Mouse (Mus musculus): ENCODE results near the gene Smarca4. TPM values are rescaled to one million over a fixed set of nuclear protein-coding genes. Genes with fewer than 3 reads are reported as not detected.

Gene Smarca4
- polyA plus RNA-seq, 1 experiment from 2014 or later, result 102 TPM

DNA sequence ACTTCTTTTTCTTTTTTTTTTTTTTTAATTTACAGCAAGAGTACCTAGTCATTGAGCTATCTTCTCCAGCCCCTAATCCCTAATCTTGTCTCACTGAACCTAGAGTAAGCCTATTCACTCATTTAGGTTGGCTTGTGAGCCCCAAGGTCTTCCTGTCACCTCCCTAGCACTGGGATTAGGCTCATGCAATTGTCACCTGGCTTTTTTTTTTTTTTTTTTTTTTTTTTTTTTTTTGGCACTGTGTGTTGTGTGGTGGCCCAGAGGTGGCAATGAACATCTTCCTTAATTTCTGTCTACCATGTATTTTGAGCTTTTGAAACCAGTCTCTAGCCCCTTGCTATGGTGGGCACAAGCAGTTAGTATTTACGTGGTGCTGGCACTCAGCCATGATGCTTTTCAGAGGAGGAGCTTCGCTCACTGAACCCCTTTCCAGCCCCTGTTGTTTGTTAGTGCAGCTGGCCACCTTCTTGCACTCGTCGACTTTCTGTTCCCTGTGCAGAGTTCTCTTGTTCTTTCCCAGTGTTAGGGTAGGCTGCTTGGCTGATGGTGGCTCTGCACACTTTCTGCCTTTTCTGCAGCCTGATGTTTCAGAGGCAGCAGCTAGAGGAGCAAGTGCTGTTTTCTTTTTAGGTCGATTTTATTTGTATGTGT is 11.3 kb downstream of the Smarca4 start:
- H3K9ac ChIP-seq, result no peak overlapping the region
- H3K4me2 ChIP-seq, result no peak overlapping the region
- peaks cover 25% of the 10 kb centered on the region for H3K36me3 ChIP-seq
- H3K4me1 ChIP-seq, result no peaks in the 10 kb centered on the region
- H3K27me3 ChIP-seq, result no peaks in the 10 kb centered on the region
- no peaks in the 10 kb centered on the region for H3K9me3 ChIP-seq
- no peak overlapping the region for H3K4me3 ChIP-seq
- no peak for ATAC-seq (ENCODE audit: insufficient number of reproducible peaks, insufficient read depth, low FRiP score, low TSS enrichment, low read depth)
- H3K27ac ChIP-seq, result no peak overlapping the region
- 87% methylated on average over 5 of the region's 5 CpGs for WGBS

DNA sequence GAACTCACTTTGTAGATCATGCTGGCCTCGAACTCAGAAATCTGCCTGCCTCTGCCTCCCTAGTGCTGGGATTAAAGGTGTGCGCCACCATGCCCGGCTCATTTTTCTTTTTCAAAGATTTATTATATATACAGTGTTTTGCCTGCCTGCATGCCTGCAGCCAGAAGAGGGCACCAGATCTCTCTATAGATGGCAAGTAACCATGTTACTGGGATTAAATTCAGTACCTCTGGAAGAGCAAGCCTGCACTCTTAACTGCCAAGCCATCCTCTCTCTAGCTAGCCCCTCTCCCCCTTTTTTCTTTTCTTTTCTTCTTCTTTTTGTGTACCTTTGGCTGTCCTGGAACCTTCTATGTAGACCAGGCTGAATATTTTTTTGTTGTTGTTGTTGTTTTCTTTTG is 14.7 kb downstream of the Smarca4 start:
- WGBS, result 91% methylated on average over 3 of the region's 3 CpGs
- Histone ChIP-seq H3K36me3 (peaks cover 48% of the 10 kb centered on the region), H3K27me3 (no peaks in the 10 kb centered on the region), H3K4me3 (no peak overlapping the region), H3K4me1 (0 out of 2 replicates have a peak, but pooled peaks cover 7% of the 10 kb centered on the region), H3K9me3 (no peaks in the 10 kb centered on the region), H3K27ac (no peak overlapping the region), H3K4me2 (no peak overlapping the region), H3K9ac (no peak overlapping the region)
- no peak for ATAC-seq (ENCODE audit: insufficient number of reproducible peaks, insufficient read depth, low FRiP score, low TSS enrichment, low read depth)

DNA sequence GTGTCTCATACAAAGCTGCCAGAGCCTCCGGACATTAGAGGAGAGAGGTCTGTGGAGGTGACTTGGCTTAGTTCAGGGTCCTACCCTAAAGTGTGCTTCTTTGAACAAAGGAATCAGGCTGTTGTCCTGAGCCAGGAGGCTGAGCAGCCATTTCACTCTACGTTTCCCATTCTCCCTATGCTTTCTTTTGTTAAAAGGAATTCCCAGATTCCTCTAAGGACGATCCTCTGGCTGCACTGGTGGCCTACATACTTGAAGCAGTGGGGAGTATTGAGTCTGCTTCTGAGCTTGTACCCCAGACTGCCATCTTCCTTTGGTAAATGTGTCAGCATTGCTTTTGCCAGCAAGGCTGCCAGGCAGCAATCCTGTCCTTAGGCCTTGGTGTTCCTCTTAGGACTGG is 17.1 kb downstream of the Smarca4 start:
- 0 out of 2 replicates have a peak, but pooled peaks cover 9% of the 10 kb centered on the region for H3K4me1 ChIP-seq
- no peaks in the 10 kb centered on the region for H3K9me3 ChIP-seq
- no peaks in the 10 kb centered on the region for H3K27me3 ChIP-seq
- no peak overlapping the region for H3K4me2 ChIP-seq
- peaks cover 66% of the 10 kb centered on the region for H3K36me3 ChIP-seq
- no peak overlapping the region for H3K9ac ChIP-seq
- no peak overlapping the region for H3K4me3 ChIP-seq
- H3K27ac ChIP-seq, result no peak overlapping the region
- 83% methylated on average over 3 of the region's 3 CpGs for WGBS
- ATAC-seq (ENCODE audit: insufficient number of reproducible peaks, insufficient read depth, low FRiP score, low TSS enrichment, low read depth), result no peak

DNA sequence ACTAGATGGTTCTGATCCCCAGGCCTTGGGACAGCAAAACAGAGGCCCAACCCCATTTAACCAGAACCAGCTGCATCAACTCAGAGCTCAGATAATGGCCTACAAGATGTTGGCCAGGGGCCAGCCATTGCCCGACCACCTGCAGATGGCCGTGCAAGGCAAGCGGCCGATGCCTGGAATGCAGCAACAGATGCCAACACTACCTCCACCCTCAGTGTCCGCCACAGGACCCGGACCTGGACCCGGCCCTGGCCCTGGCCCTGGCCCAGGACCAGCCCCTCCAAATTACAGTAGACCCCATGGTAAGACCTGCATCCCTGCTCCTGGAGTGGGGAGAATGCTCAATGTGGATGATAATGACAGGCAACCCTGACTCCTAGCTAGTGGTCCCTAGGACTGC is 19.7 kb downstream of the Smarca4 start:
- no peak overlapping the region for H3K9ac ChIP-seq
- no peaks in the 10 kb centered on the region for H3K9me3 ChIP-seq
- H3K27ac ChIP-seq, result no peak overlapping the region; the same call in 1 of the 2 replicates
- 59% methylated on average over 7 of the region's 7 CpGs for WGBS
- H3K4me1 ChIP-seq, result 0 out of 2 replicates have a peak, but pooled peaks cover 9% of the 10 kb centered on the region
- H3K4me3 ChIP-seq, result no peak overlapping the region
- H3K27me3 ChIP-seq, result no peaks in the 10 kb centered on the region
- peak; percentile 43; the same call in 1 of the 2 replicates for ATAC-seq (ENCODE audit: insufficient number of reproducible peaks, insufficient read depth, low FRiP score, low TSS enrichment, low read depth)
- no peak overlapping the region for H3K4me2 ChIP-seq
- peaks cover 87% of the 10 kb centered on the region for H3K36me3 ChIP-seq

DNA sequence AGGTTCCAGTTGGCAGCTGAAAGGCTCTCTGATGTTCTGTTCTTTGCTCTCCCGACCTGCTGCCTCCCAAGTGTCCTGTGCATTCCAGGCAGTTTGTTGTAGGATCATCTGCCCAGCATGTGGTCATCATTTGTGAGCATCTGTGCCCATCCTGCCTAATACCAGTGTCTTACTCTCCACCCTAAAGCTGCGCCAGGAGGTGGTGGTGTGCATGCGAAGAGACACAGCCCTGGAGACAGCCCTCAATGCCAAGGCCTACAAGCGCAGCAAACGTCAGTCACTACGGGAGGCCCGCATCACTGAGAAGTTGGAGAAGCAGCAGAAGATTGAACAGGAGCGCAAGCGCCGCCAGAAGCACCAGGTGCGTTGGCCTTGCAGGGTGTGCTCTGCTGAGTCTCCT is 23.1 kb downstream of the Smarca4 start:
- ATAC-seq (ENCODE audit: insufficient number of reproducible peaks, insufficient read depth, low FRiP score, low TSS enrichment, low read depth), result no peak
- H3K27me3 ChIP-seq, result no peaks in the 10 kb centered on the region
- H3K9ac ChIP-seq, result no peak overlapping the region
- no peak overlapping the region for H3K27ac ChIP-seq
- H3K4me2 ChIP-seq, result no peak overlapping the region
- WGBS, result 95% methylated on average over 11 of the region's 11 CpGs
- H3K4me1 ChIP-seq, result 0 out of 2 replicates have a peak, but pooled peaks cover 9% of the 10 kb centered on the region
- H3K4me3 ChIP-seq, result no peak overlapping the region
- H3K36me3 ChIP-seq, result peaks cover 100% of the 10 kb centered on the region
- H3K9me3 ChIP-seq, result no peaks in the 10 kb centered on the region

DNA sequence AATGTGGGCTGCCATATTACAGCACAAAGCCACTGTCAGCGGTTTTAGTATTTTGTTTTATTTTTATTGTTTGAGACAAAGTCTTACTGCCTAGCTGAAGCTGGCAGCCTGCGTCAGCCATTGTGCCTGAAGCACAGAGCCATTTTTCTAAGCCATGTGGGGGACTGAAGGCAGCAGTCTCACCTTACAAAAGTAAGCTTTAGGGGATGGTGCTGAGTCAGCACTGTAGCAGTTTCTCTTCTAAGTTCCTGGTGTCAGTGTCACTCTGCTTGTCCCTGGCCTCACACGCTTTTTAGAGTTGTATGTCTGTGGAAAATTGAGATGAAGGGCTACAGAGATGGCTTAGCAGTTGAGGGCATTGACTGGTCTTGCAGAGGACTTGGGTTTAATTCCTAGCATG is 30.4 kb downstream of the Smarca4 start:
- no peak overlapping the region for H3K4me3 ChIP-seq
- H3K27ac ChIP-seq, result no peak overlapping the region
- no peak for ATAC-seq (ENCODE audit: insufficient number of reproducible peaks, insufficient read depth, low FRiP score, low TSS enrichment, low read depth)
- no peak overlapping the region for H3K4me2 ChIP-seq
- H3K9ac ChIP-seq, result no peak overlapping the region
- H3K4me1 ChIP-seq, result no peaks in the 10 kb centered on the region
- 89% methylated on average over 3 of the region's 3 CpGs for WGBS
- H3K27me3 ChIP-seq, result no peaks in the 10 kb centered on the region
- peaks cover 90% of the 10 kb centered on the region for H3K36me3 ChIP-seq
- H3K9me3 ChIP-seq, result no peaks in the 10 kb centered on the region

DNA sequence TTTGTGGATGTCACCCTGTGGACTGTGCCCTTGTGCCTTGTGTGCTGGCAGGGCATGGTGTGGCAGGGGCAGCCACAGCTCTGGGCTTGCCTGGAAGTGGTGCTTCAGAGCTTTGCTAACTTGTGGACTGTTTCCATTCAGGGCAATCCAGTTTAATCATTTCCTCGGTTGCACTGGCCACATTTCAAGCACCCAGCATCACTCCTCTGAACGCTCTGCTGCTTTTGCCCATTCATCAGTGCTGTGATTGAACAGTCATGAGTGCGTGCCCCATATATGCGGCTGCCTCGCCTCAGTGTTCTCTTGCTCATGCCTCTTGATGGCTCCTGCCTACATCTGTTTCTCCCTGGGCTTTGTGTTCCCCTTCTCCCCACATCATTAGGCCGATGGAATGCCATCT is 31.8 kb downstream of the Smarca4 start:
- Histone ChIP-seq H3K4me3 (no peak overlapping the region), H3K4me1 (no peaks in the 10 kb centered on the region), H3K27me3 (no peaks in the 10 kb centered on the region), H3K9me3 (no peaks in the 10 kb centered on the region), H3K4me2 (no peak overlapping the region), H3K36me3 (peaks cover 82% of the 10 kb centered on the region), H3K27ac (no peak overlapping the region), H3K9ac (no peak overlapping the region)
- 91% methylated on average over 6 of the region's 6 CpGs for WGBS
- no peak for ATAC-seq (ENCODE audit: insufficient number of reproducible peaks, insufficient read depth, low FRiP score, low TSS enrichment, low read depth)

DNA sequence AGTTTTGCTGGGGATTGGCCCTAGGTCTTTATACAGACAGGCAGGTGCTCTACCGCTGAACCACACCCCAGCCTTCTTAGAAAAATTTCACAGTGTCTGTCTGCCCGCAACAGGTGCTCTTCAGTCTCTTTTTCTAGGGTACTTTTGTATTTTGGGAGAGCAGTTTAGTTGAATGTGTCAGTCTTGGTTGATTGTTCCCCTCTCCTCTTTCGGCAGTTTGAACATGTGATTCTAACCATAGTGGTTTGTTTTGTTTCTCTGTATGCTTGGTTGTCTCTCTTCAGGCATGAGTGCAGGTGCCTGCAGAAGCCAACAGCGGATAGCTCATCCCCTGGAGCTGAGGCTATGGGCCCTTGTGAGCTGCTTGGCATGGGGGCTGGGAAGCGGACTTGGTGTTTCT is 36.3 kb downstream of the Smarca4 start:
- no peak overlapping the region for H3K27ac ChIP-seq
- no peak for ATAC-seq (ENCODE audit: insufficient number of reproducible peaks, insufficient read depth, low FRiP score, low TSS enrichment, low read depth)
- no peak overlapping the region for H3K4me2 ChIP-seq
- no peaks in the 10 kb centered on the region for H3K27me3 ChIP-seq
- no peak overlapping the region for H3K4me3 ChIP-seq
- H3K4me1 ChIP-seq, result no peaks in the 10 kb centered on the region
- H3K9me3 ChIP-seq, result no peaks in the 10 kb centered on the region
- peaks cover 81% of the 10 kb centered on the region for H3K36me3 ChIP-seq
- no peak overlapping the region for H3K9ac ChIP-seq
- WGBS, result 86% methylated on average over 5 of the region's 5 CpGs

DNA sequence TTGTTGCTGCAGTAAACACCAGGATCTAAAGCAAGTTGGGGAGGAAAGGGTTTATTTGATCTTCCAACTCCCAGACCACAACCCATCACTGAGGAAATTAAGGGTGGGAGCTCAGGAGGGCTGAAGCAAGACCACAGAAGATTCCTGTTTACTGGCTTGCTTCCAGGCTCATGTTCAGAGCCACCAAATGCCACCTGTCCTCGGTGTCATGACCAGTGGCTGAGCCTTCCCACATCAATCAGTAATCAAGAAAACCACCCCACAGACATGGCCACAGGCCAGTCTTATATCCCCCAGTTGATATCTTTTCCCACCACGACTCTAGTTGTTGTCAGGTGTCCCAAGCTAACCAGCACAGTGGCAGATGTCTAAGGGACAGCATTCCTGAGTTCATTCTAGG is 37.3 kb downstream of the Smarca4 start:
- peaks cover 76% of the 10 kb centered on the region for H3K36me3 ChIP-seq

DNA sequence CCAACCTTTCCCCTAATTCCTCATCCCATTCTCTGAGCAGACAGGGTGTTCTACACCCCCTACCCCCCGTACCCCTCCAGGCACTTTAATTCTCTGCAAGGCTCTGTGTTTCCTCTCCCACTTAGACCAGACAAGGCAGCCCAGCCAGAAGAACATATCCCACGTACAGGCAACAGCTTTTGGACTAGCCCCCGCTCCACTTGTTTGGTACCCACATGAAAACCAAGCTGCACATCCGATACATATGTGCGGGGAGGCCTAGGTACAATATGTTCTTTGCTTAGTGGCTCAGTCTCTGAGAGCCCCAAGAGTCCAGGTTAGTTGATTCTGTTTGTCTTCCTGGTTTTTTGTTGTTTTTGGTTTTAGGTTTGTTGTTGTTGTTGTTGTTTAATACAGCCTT is 46.1 kb downstream of the Smarca4 start:
- Histone ChIP-seq H3K4me2 (no peak overlapping the region), H3K27me3 (no peaks in the 10 kb centered on the region), H3K4me1 (no peaks in the 10 kb centered on the region), H3K36me3 (peaks cover 96% of the 10 kb centered on the region), H3K27ac (no peak overlapping the region), H3K4me3 (no peak overlapping the region), H3K9ac (no peak overlapping the region), H3K9me3 (no peaks in the 10 kb centered on the region)
- WGBS, result 95% methylated on average over 5 of the region's 5 CpGs
- ATAC-seq (ENCODE audit: insufficient number of reproducible peaks, insufficient read depth, low FRiP score, low TSS enrichment, low read depth), result no peak

More for the DNA sequence above, 37.3 kb downstream of the Smarca4 start:
- Histone ChIP-seq H3K27ac (no peak overlapping the region), H3K9me3 (no peaks in the 10 kb centered on the region), H3K4me2 (no peak overlapping the region), H3K27me3 (no peaks in the 10 kb centered on the region), H3K4me3 (no peak overlapping the region), H3K4me1 (no peaks in the 10 kb centered on the region), H3K9ac (no peak overlapping the region)
- 85% methylated on average over 2 of the region's 2 CpGs for WGBS
- ATAC-seq (ENCODE audit: insufficient number of reproducible peaks, insufficient read depth, low FRiP score, low TSS enrichment, low read depth), result no peak

DNA sequence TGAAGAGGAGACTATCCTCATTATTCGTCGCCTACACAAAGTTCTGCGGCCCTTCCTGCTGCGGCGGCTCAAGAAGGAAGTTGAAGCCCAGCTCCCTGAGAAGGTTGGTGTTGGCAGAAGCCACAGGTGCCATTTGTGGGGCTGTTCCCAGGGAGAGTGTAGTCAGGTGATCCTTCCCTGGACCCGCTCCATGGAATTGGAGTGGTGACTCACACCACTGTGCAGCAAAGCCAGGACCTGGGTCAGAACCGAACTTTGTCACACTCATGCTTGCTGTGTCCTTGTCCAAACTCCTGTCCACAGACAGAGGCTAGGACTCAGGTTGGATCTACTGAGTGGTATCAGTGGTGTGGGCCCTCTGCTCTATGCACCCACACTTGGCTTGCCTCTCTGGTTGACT is 53.0 kb downstream of the Smarca4 start:
- no peak overlapping the region for H3K9ac ChIP-seq
- no peak overlapping the region for H3K27ac ChIP-seq
- no peaks in the 10 kb centered on the region for H3K9me3 ChIP-seq
- ATAC-seq (ENCODE audit: insufficient number of reproducible peaks, insufficient read depth, low FRiP score, low TSS enrichment, low read depth), result no peak
- no peak overlapping the region for H3K4me3 ChIP-seq
- H3K4me1 ChIP-seq, result no peaks in the 10 kb centered on the region
- H3K4me2 ChIP-seq, result no peak overlapping the region
- no peaks in the 10 kb centered on the region for H3K27me3 ChIP-seq
- H3K36me3 ChIP-seq, result peaks cover 100% of the 10 kb centered on the region
- 96% methylated on average over 7 of the region's 7 CpGs for WGBS

DNA sequence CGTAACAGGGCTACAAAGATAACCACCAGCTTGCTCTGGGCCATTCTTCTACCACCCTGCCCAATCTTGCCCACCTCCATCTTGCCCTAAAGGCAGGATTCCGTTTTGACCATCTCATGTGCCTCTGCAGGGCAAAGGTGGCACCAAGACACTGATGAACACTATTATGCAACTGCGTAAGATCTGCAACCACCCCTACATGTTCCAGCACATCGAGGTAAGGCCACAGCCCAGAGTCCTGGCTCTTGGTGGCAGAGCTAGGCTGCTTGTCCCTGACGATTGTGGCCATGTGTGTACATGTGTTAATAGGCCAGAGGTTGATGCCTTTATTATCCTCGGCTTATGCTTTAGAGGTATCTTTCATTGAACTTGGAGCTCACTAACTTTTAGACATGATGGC is 54.4 kb downstream of the Smarca4 start:
- Histone ChIP-seq H3K36me3 (peaks cover 100% of the 10 kb centered on the region), H3K9me3 (no peaks in the 10 kb centered on the region), H3K27me3 (no peaks in the 10 kb centered on the region), H3K9ac (no peak overlapping the region), H3K4me2 (no peak overlapping the region), H3K27ac (no peak overlapping the region), H3K4me3 (no peak overlapping the region), H3K4me1 (no peaks in the 10 kb centered on the region)
- ATAC-seq (ENCODE audit: insufficient number of reproducible peaks, insufficient read depth, low FRiP score, low TSS enrichment, low read depth), result no peak
- 87% methylated on average over 6 of the region's 6 CpGs for WGBS

Measured in embryonic facial prominence, embryonic 13.5 days (tissue).